Mouse (Mus musculus): Measurements from ENCODE around the gene Gm38119.
"Not testable (repeated sequence)": the region's sequence is repeated elsewhere in the genome, so short reads cannot be mapped to it uniquely, and the experiment has no call there.

The Gm38119 gene

GRCm38 (mm10) chr3:92738996-92739395, at the start of gene Gm38119:
Gm38119 (minus strand) TSS chr3:92739096.
- DNase-seq (ENCODE audit: low spot score in 2 of 2) = no peak

GRCm38 (mm10) chr3:92778799-92779198, 39.9 kb upstream of the Gm38119 start, which contains the start of gene Lce1i:
Lce1i (minus strand) TSS chr3:92778899.
- DNase-seq (ENCODE audit: low spot score in 2 of 2) = no peak

- no peak for DNase-seq (ENCODE audit: low spot score in 2 of 2)
Observed at GRCm38 (mm10) chr3:92771573-92771972, 32.7 kb upstream of the Gm38119 start.

- DNase-seq (ENCODE audit: low spot score in 2 of 2) = no peak
Observed at GRCm38 (mm10) chr3:92764965-92765364, 26.1 kb upstream of the Gm38119 start, which contains the start of gene Lce1h. Lce1h (minus strand) TSS chr3:92765065.

GRCm38 (mm10) chr3:92753197-92753596, 14.3 kb upstream of the Gm38119 start:
- DNase-seq (ENCODE audit: low spot score in 2 of 2) = no peak

- no peak for DNase-seq (ENCODE audit: low spot score in 2 of 2)
Observed at GRCm38 (mm10) chr3:92752238-92752637, 13.3 kb upstream of the Gm38119 start, which contains the start of gene Lce1g. Lce1g (minus strand) TSS chr3:92752338.

- DNase-seq (ENCODE audit: low spot score in 2 of 2) = no peak
Observed at GRCm38 (mm10) chr3:92722631-92723030, 16.3 kb downstream of the Gm38119 start.

GRCm38 (mm10) chr3:92720250-92720649, 18.6 kb downstream of the Gm38119 start, which contains the start of gene Lce1f:
Lce1f (minus strand) TSS chr3:92720350.
- DNase-seq (ENCODE audit: low spot score in 2 of 2) = no peak

- no peak for DNase-seq (ENCODE audit: low spot score in 2 of 2)
Observed at GRCm38 (mm10) chr3:92715122-92715521, 23.8 kb downstream of the Gm38119 start.

GRCm38 (mm10) chr3:92708974-92709373, 29.9 kb downstream of the Gm38119 start, which contains the start of gene Lce1e:
Lce1e (minus strand) TSS chr3:92709074.
- no peak for DNase-seq (ENCODE audit: low spot score in 2 of 2)

GRCm38 (mm10) chr3:92694613-92695012, 44.3 kb downstream of the Gm38119 start:
- no peak for DNase-seq (ENCODE audit: low spot score in 2 of 2)

GRCm38 (mm10) chr3:92691688-92692087, 47.2 kb downstream of the Gm38119 start:
- DNase-seq (ENCODE audit: low spot score in 2 of 2) = no peak

- DNase-seq (ENCODE audit: low spot score in 2 of 2) = not testable (repeated sequence)
Observed at GRCm38 (mm10) chr3:92689154-92689553, 49.7 kb downstream of the Gm38119 start.
